Mouse (Mus musculus): ENCODE data around the gene Pole3. TPM values are rescaled to one million over a fixed set of nuclear protein-coding genes. Genes with fewer than 3 reads are reported as not detected.
A peak's percentile ranks its signal among the peaks of the same experiment; 100 is the strongest.

Pole3 gene
- polyA plus RNA-seq, 1 experiment from 2014 or later = 40.8 TPM

DNA sequence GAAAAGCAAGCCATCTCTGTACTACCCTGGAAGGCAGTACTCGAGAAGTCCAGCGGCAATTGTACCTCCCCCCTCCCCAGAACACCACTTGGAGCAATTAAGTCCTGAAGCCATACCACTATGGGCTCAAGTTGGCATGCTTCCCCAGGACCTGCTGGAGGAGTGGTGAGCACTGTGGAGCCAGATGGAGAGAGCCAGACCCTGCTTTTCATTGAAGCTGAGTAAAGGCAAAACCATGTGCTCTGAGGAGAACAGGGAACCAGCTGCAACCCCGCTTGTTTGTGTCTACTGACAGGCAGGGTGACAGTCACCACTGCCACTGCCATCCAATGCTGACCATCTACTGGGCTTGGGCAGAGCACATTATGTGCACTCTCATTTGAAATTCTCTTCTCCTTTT, 16.9 kb upstream of the Pole3 start:
- 95% methylated on average over 3 of the region's 3 CpGs for WGBS (ENCODE audit: missing documents)
- Histone ChIP-seq H3K4me3 (ENCODE audit: inconsistent target) (no peak overlapping the region), H3K27ac (no peak overlapping the region), H3K36me3 (ENCODE audit: inconsistent target) (no peaks in the 10 kb centered on the region), H3K79me2 (ENCODE audit: inconsistent target) (no peaks in the 10 kb centered on the region)

DNA sequence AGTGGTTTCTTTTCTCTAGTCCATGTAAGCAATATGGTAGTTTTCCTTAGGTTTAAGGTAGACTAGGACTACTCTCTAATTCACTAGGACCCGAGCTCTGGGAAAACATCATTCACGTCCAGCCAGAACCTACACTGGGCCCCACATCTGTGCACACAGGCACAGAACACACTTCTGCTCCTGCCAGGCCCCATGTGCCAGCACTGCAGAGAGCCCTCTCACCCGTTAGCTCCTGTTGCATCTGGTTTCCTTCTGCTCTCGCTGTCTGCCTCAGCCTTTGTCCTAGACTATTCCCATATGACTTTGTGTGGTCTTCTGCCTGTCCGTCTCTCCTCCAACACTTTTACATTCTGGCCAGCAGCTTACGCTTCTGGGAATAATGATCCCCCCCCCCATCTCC, 8.9 kb upstream of the Pole3 start:
- H3K79me2 ChIP-seq (ENCODE audit: inconsistent target) = no peaks in the 10 kb centered on the region
- no peak overlapping the region for H3K4me3 ChIP-seq (ENCODE audit: inconsistent target)
- 92% methylated on average over 6 of the region's 6 CpGs for WGBS (ENCODE audit: missing documents)
- H3K27ac ChIP-seq = no peak overlapping the region
- H3K36me3 ChIP-seq (ENCODE audit: inconsistent target) = no peaks in the 10 kb centered on the region

DNA sequence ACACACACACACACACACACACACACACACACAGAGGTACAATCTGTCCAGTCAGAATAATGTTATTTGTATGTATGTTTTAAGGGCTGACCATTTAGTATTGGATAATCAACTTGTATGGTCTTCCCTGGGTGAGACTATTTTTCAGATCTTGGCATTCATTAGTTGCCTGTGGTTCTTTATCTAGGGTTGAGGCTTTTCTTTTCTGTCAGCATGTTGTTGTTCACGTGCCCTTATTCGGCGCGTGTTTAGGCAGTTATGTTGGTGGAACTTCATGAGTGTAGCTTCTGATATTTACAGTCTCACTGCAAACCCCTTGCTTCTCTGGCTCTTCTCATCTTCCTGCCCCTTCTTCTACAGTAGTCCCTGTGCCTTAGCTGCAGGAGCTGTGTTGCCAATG, 2.8 kb upstream of the Pole3 start:
- H3K27ac ChIP-seq = no peak overlapping the region
- H3K79me2 ChIP-seq (ENCODE audit: inconsistent target) = peaks cover 10% of the 10 kb centered on the region; the same call in 1 of the 2 replicates
- H3K4me3 ChIP-seq (ENCODE audit: inconsistent target) = no peak overlapping the region
- H3K36me3 ChIP-seq (ENCODE audit: inconsistent target) = no peaks in the 10 kb centered on the region
- WGBS (ENCODE audit: missing documents) = 68% methylated on average over 4 of the region's 4 CpGs

DNA sequence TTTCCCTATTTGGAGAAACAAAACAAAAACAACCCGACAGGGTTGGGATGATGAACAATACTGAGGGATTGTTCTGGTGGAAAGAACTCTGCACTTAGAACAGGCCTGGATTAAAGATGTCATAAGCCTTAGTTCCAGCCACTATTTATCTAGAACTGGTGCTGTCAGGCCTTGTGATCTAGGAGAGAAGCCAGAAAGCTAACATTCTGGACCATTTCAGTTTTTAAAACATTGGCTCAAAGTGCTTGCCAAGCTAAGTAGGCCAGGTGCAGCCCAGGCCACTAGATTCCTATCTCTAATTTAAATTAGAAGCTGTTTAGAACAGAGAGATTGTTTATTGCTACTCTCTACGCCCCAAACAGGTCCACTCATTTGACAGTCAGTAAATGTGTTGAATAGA, 1.4 kb upstream of the Pole3 start:
- no peaks in the 10 kb centered on the region for H3K36me3 ChIP-seq (ENCODE audit: inconsistent target)
- WGBS (ENCODE audit: missing documents) = 88% methylated on average over 2 of the region's 2 CpGs
- no peak overlapping the region for H3K27ac ChIP-seq
- no peak overlapping the region for H3K4me3 ChIP-seq (ENCODE audit: inconsistent target)
- peaks cover 10% of the 10 kb centered on the region; the same call in 1 of the 2 replicates for H3K79me2 ChIP-seq (ENCODE audit: inconsistent target)

DNA sequence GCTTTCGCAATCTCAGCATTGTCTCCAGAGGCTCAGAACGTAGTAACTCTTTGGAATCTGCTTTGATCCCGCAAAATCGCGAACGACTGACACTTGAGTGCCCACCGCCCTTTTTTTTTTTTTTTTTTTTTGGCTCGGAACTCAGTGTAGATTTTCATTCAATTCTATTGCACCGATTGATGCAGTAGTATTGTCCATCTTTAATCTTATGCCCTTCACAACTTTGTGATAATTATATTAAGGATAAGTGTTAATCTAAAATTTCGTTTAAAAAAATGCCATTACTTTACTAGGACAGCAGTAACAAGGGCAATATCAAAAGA, 582 bp upstream of the Pole3 start:
- 2% methylated on average over 9 of the region's 10 CpGs for whole genome bisulfite sequencing (ENCODE audit: missing documents)
- Histone ChIP-seq H3K27ac (no peak overlapping the region; the same call in 1 of the 2 replicates), H3K79me2 (ENCODE audit: inconsistent target) (peaks cover 10% of the 10 kb centered on the region; the same call in 1 of the 2 replicates), H3K36me3 (ENCODE audit: inconsistent target) (no peaks in the 10 kb centered on the region), H3K4me3 (ENCODE audit: inconsistent target) (peak overlapping the region; percentile 94)

DNA sequence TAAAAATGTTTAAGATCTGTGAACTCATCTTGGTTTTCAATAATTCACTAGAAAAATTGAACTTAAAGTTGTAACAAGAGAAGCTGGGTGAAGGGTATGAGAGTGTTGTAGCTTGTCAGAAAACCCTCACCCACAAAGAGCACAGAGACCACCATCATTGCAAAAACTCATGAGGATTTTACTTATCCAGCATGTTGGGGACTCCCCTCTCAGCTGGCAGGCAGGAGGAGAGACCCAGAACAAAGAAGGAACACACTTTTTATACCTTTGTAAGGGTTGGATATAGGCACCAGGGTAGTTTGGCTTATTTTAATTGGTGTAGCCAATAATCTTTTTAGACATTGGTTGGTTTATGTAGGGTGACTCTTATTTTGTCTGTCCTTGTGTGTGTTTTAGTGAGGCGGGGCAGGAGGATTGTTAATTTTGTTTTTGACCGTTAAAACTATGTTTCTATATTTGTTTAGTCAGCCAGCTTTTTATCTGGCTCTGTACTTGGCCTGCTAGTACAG, 3.9 kb downstream of the Pole3 start:
- peaks cover 10% of the 10 kb centered on the region; the same call in 1 of the 2 replicates for H3K79me2 ChIP-seq (ENCODE audit: inconsistent target)
- no peaks in the 10 kb centered on the region for H3K36me3 ChIP-seq (ENCODE audit: inconsistent target)
- no peak overlapping the region for H3K4me3 ChIP-seq (ENCODE audit: inconsistent target)
- 74% methylated on average over 2 of the region's 2 CpGs for WGBS (ENCODE audit: missing documents)
- no peak overlapping the region for H3K27ac ChIP-seq

DNA sequence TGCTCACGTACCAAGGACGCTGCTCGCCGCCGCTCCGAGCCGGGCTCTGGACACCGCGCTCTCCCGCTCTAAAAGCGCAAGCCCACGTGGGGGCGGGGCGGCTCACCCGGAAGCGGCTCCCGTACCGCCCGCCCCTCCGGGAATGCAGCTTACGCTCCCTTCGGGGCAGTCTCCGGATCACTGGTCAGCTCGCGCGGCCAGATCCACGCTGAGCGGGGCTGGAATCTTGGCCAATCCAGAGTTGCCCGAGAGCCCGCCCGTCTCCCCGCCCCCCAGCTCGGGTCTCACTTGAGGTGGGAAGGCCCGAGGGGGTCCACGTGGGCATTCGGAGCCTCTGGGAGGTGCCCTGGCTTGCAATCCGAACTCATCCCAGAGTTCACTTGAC, 5.0 kb downstream of the Pole3 start, which contains the start of gene Alad:
TSS of gene Alad (minus strand) at position 70 of the 385 bp plus-strand sequence.
- peaks cover 10% of the 10 kb centered on the region; the same call in 1 of the 2 replicates for H3K79me2 ChIP-seq (ENCODE audit: inconsistent target)
- peak within 1 kb of the TSS; percentile 32; the same call in 1 of the 2 replicates for H3K27ac ChIP-seq
- peak within 1 kb of the TSS; percentile 71 for H3K4me3 ChIP-seq (ENCODE audit: inconsistent target)
- no peaks in the 10 kb centered on the region for H3K36me3 ChIP-seq (ENCODE audit: inconsistent target)
- WGBS (ENCODE audit: missing documents) = under 1% methylated on average over 37 of the region's 37 CpGs

DNA sequence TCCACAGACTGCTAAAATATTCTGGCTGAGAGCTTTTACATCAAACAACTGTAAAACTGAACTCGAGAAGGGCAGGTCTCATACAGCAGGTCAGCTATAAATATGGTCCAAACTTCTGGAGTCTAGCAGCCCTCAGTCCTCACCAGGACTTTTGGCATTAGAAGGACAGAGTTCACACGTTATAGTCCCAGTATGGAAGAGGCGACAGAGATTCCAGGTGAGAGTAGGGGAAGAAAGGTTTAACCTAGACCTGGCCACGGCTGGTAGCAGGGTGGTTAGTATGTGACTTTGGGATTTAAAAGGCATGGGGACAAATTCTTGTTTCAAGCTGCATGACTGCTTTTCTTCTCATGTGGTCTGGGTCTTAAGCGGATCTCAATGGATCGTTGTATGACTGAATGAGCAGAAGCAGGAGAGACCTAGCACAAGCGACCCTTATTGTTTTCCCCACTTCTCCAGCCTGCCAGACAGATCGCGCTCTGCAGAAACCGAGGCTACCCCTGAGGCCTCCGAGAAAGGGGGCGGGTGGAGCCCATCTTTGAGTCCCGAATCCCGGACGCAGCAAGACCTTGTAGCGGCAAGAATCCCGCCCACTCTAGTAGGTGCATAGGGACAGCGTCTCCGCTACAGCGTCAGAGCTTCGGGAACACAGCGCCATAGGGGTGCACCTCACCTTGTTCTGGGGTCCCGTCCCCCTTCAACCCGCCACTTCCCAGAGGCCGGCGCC, 5.6 kb downstream of the Pole3 start:
- 4% methylated on average over 26 of the region's 26 CpGs for WGBS (ENCODE audit: missing documents)
- Histone ChIP-seq H3K4me3 (ENCODE audit: inconsistent target) (peak overlapping the region; percentile 71), H3K27ac (no peak overlapping the region), H3K79me2 (ENCODE audit: inconsistent target) (peaks cover 8% of the 10 kb centered on the region; the same call in 1 of the 2 replicates), H3K36me3 (ENCODE audit: inconsistent target) (no peaks in the 10 kb centered on the region)

DNA sequence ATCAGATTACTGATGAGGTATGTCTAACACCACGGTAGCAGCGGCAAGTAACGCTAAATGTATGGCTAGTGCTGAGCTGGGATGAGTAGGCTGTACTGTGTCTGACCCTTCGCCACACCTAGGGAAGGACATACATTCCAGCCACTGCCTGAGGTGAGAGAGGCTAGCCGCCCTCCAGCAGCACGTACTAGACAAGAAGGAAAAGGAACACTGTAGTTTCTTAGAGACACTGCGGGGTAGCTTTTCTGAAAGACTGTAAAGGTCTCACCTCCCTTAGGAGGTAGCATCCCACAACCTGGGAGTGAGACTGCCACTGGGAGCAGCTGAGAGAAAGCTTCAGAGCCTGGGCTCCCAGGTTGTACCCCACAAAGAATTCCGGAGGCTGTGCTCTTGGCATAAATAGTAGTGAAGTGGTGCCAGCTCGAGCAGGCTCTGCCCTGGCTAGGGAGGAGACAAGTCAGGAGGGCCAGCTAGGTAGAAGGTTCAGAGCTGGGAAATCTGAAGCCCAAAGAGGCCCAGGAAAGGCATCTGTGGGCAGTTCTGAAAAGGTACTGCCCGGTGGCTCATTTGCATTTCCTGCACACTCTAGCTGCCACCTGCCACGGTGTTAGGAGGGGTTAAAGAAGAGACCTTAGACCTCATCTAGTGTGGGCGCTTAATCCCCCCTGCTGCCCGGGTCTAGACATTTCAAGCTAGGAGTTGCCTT, 6.3 kb downstream of the Pole3 start:
- WGBS (ENCODE audit: missing documents) = 50% methylated on average over 13 of the region's 13 CpGs
- H3K36me3 ChIP-seq (ENCODE audit: inconsistent target) = no peaks in the 10 kb centered on the region
- H3K4me3 ChIP-seq (ENCODE audit: inconsistent target) = peak overlapping the region; percentile 71; the same call in 1 of the 2 replicates
- 0 out of 2 replicates have a peak, but pooled peaks cover 1% of the 10 kb centered on the region for H3K79me2 ChIP-seq (ENCODE audit: inconsistent target)
- H3K27ac ChIP-seq = no peak overlapping the region

DNA sequence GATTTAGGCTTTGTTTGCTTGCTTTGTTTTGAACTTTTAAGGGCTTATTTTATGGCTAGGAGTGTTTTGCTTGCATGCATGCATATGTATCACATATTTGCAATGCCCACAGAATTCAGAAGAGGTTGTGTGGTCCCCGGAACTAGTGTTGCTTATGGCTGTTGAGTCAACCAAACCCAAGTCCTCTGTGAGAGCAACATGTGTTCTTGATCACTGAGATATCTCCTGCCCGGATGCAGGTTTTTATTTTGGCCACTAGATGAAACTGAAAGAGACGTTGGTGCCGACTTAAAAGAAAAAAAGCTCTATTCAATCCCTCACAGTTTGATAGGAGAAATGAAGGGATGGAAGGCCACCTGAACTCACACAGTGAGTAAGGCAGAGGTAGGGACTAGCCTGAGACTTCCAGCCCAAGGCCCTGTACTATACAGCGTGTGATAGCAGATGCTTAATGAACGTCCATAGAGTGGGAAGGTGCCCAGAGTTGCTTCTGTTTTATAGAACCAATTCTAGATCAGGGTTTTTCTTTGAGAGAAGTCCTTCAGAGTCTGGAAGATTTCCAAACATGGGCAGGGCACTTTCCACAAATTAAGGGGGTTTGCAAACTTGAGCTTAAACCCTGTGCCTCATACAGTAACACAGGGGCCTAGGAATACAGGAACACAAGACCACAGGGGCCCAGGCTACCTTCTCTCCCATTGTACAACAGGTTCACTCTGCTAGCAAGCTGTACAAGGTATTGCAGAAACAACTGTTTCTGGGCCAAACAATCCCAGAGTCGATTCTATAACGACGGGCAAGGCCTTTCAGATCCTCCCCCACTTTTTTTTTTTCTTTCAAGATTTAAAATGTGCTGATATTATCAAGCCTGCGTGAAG, 7.1 kb downstream of the Pole3 start:
- H3K36me3 ChIP-seq (ENCODE audit: inconsistent target) = no peaks in the 10 kb centered on the region
- no peak overlapping the region for H3K27ac ChIP-seq
- 58% methylated on average over 10 of the region's 10 CpGs for WGBS (ENCODE audit: missing documents)
- no peaks in the 10 kb centered on the region for H3K79me2 ChIP-seq (ENCODE audit: inconsistent target)
- no peak overlapping the region for H3K4me3 ChIP-seq (ENCODE audit: inconsistent target)

DNA sequence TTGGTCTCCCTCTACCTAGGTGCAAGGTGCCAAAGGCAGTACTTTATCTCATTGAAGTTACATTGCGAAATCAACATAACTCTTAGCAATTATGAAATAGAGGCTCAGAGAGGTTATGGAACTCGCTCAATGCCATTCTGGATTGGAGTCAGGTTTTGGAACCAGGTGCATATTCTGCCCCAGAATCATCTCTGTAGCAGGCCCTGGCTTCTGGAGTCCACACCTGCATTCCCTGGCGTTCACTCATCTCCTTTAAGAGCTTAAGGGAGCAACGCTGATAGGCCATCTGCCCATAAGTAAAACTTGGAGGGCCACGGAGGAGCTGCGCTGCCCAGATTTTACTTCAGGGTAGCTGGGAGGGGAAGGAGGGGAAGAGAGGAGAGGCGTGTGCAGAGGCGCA, 7.8 kb downstream of the Pole3 start:
- Histone ChIP-seq H3K27ac (no peak overlapping the region), H3K79me2 (ENCODE audit: inconsistent target) (no peaks in the 10 kb centered on the region), H3K4me3 (ENCODE audit: inconsistent target) (no peak overlapping the region), H3K36me3 (ENCODE audit: inconsistent target) (peaks cover under 1% of the 10 kb centered on the region; the same call in 1 of the 2 replicates)
- 79% methylated on average over 7 of the region's 8 CpGs for WGBS (ENCODE audit: missing documents)

DNA sequence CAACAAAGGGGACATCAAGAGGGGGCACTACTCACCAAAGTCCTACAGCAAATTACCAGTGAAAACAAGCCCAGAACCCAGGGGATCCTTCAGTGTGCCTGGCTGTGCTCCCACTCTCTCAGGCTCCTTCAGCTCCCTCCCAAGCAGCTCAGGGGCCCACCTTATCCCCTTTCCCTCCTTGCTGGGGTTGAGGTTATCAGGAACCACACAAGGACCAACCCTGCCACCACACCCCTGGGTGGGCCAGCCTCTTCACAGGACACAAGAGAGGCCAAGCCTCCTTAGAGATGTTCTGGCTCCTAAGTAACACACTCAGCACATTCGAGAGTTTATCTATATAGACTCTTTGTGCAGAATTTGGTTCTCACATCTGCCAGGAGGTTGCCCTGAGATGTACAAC, 8.3 kb downstream of the Pole3 start:
- Histone ChIP-seq H3K79me2 (ENCODE audit: inconsistent target) (no peaks in the 10 kb centered on the region), H3K36me3 (ENCODE audit: inconsistent target) (peaks cover 6% of the 10 kb centered on the region; the same call in 1 of the 2 replicates), H3K27ac (no peak overlapping the region), H3K4me3 (ENCODE audit: inconsistent target) (no peak overlapping the region)
- WGBS (ENCODE audit: missing documents) = 100% methylated on average over 1 of the region's 1 CpGs

DNA sequence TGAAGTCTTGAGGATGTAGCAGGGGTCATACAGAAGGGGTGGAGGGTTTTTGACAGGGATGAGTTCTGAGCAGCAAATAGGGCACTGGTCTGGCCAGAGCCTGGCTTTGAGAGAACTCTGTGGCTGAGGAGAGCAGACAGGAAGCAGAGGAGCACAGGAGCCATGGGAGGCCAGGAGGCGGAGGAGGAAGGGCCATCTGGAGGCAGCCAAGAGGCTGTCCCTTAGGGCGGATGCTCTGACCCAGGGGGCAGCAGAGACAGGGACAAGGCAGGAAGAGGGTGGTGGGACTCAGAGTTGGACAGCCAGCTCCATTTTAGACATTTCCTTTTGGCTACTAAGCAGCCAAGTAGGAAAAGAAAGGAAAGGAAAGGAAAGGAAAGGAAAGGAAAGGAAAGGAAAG, 8.8 kb downstream of the Pole3 start:
- no peak overlapping the region for H3K27ac ChIP-seq

DNA sequence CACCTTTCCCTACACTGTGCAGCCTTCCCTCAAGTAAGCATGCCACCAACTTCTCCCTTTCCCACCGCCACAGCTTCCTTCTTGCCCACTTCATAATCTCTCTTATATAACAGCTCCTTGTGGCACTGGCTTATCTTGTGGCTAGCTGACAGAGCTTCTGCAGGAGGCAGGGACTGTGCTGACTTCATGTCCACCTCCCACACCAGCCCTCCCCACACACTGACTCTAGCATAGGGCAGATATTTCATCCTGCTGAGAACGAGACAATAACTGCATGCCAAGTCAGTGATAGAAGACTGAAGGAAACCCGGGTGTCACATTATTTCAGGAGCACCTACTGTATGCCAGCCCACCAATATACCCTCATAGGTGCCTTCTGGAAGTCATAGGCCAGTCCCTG, 9.4 kb downstream of the Pole3 start:
- Histone ChIP-seq H3K36me3 (ENCODE audit: inconsistent target) (peaks cover 6% of the 10 kb centered on the region; the same call in 1 of the 2 replicates), H3K4me3 (ENCODE audit: inconsistent target) (no peak overlapping the region), H3K27ac (no peak overlapping the region), H3K79me2 (ENCODE audit: inconsistent target) (no peaks in the 10 kb centered on the region)
- WGBS (ENCODE audit: missing documents) = 13% methylated on average over 3 of the region's 3 CpGs

More for the DNA sequence above, 8.8 kb downstream of the Pole3 start:
- H3K79me2 ChIP-seq (ENCODE audit: inconsistent target) = no peaks in the 10 kb centered on the region
- 63% methylated on average over 2 of the region's 2 CpGs for WGBS (ENCODE audit: missing documents)
- no peak overlapping the region for H3K4me3 ChIP-seq (ENCODE audit: inconsistent target)
- peaks cover 6% of the 10 kb centered on the region; the same call in 1 of the 2 replicates for H3K36me3 ChIP-seq (ENCODE audit: inconsistent target)
